Mouse (Mus musculus): Measurements from ENCODE around the gene Cldn14.
A peak's percentile ranks its signal among the peaks of the same experiment; 100 is the strongest.
"Not testable (repeated sequence)": the region's sequence is repeated elsewhere in the genome, so short reads cannot be mapped to it uniquely, and the experiment has no call there.

Cldn14 gene

DNA sequence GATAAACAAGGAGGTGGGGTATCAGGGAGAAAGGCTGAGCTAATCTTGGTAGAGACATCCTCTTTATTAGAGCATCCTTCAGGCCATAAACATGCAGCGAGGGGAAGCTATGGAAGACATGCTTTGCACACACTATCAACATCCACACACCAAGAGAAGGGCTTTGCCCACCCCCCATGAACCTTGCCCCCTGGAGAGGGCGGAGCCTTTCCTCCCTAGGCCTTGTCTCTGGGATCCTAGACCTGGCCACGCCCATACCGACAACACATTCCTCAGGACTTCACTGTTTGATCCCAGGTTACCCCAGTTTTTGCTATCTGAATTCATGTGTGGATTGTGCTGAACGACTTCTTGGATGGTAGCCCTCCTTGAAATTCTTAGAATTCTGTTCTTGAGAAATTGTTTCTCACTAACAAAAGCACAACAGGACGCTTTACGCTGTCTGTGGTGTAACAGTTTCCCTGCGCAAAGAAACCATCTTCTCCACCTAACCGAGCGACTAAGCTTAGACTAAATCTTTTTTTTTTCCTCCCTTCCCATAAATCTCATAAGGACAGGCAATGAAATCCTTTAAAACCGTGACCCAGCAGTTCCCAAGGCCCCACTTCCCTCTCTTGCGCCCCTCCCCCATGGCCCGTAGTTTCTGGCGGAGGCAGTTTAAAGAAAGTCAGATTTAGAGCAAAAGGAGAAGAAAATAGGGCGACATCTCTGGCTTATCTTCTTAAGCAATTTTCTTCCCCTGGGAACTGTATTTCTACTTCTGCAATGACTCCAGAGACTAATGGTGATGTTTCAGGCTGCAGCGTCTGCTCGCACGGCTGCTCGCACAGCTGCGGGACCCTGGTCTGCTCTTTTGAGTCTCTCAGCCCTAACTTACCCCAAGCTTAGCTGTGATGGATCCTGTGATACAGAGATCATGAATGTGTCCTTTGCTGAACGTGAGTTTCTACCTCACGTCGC is 1.7 kb downstream of the Cldn14 start:
- no peak for DNase-seq (ENCODE audit: low spot score in 2 of 2)

DNA sequence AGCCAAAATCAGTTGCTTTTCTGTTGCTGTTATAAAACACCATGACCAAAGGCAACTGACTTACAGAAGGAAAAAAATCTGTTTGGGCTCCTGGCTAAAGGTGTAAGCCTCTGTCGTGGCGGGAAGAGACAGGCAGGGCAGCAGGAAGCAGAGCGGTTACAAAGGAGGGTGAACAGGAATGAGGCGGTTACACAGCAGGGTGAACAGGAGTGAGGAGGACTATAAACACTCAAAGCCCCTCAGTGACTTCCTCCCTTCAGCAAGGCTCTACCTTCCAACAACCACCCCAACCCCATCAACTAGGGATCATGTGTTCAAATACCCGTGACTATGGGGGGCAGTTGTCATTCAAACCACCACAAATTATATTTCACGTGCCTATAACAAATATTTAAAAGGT is 5.2 kb downstream of the Cldn14 start:
- DNase-seq (ENCODE audit: low spot score in 2 of 2) = no peak

DNA sequence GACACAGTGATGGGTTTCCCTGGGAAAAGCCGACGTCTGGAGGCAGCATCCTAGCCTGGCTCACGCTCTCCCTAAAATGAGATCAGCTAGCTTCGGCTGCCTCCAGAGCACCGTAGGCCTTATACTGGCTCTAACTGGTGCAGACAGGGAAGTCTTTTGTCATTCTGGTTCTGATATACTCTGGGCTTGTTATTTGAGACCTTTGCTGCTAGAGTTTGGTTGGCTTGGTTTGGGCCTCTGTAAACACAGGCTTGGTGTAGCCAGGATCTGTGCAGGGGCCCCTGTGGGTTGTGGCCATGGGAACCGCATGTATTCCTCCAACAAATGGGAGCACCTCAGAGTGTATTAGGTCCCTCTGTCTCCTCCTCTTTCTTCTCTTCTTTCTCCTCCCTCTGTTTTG is 7.3 kb downstream of the Cldn14 start:
- no peak for DNase-seq (ENCODE audit: low spot score in 2 of 2)

DNA sequence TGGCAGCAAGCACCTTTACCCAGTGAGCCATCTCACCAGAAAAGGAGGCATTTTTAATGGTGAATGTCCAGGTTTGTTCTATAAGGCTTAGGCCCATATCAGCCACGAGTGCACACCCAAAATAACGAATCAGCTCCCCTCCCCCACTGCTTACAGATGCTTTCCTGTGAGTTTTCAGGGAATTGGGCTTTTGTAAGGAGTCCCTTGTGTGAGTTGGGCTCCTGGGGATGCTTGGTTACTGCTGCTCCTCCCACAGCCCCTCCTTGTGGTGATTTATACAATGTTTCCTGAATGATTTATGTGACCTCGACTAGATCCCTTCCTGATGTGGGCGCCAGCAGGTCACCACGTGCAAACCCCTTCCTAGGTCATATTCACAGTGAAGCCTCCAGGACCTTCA is 9.7 kb downstream of the Cldn14 start:
- DNase-seq (ENCODE audit: low spot score in 2 of 2) = no peak

DNA sequence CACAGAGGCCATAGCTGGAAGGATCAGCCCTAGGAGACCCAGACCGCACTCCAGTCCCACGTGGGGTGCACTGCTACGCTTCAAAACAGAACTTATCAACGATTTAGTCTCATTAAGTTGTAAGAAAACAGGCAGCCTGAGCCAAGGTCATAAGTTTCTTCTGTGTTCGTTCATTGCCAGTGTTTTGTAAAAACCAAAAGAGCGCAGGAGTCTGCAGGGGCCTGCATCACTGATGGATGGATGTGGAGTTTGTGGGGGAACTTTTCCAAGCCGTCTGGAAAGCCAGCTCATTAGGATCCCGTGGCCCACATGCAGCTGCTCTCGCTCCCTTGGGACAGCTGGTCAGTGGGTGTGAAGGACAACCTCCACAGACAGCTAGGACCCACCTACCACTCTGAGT is 25.1 kb downstream of the Cldn14 start:
- no peak for DNase-seq (ENCODE audit: low spot score in 2 of 2)

DNA sequence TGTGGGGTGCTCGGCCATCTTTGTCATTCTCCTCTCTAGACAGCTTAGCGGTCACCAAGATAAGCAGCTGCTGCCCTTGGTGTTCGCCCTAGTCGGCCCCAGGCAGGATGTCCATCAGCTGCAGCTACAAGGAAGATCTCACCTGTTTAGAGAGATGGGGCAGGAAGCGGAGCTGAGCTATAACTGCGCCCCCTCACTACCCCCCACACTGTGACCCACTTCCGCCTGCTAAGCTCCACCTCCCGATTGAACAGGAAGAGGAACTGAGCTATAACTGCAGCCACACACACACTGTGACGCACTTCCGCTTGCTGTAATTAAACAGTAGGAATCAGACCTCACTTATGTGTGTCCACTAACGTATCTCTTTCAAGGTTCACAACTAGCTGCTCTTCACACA is 26.3 kb downstream of the Cldn14 start:
- peak; percentile 36 to 48 for DNase-seq (ENCODE audit: low spot score in 2 of 2)

DNA sequence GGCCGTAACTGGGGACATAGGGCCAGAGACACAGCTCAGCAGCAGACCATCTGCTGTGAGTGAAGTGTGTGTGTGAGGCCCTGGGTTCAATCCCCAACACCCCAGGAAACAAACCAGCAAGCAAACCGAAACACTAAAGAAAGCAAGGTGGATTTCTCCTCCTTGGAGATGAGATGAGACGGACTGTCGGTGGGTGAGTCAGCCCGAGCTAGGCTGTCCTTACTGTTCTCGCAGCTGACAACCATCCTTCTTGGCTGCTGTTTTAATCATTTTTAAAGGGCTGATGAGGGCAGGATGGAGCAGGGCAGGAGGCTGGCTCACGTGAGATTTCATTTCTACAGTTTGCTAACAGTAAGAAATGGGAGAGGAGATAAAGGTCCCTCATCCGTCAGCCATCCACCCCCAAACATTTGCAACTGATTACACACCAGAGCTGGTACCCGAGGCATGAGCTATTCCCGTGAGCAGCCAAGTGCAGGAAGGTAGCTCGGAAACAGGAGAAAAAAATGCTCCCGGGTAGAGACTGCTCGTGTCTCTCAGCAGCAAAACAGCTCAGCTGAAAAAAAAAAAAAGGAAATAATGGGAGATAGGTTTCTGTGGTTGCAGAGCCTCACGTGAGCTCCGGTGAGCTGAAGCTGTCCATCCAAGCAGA is 27.3 kb downstream of the Cldn14 start:
- no peak for DNase-seq (ENCODE audit: low spot score in 2 of 2)

DNA sequence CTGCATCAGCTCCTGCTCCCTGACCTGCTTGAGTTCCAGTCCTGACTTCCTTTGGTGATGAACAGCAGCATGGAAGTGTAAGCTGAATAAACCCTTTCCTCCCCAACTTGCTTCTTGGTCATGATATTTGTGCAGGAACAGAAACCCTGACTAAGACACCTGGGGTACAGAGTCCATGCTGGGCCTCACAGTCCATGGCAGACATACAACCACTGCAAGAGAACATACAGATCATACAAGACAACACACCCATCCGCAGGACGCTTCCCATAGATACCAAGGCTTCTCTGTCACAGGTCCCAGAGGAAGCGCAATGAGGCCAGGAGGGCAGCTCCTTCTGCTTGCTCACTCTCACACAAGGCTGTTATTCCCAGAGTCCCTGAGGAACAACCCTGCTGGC is 28.3 kb downstream of the Cldn14 start:
- not testable (repeated sequence) for DNase-seq (ENCODE audit: low spot score in 2 of 2)

DNA sequence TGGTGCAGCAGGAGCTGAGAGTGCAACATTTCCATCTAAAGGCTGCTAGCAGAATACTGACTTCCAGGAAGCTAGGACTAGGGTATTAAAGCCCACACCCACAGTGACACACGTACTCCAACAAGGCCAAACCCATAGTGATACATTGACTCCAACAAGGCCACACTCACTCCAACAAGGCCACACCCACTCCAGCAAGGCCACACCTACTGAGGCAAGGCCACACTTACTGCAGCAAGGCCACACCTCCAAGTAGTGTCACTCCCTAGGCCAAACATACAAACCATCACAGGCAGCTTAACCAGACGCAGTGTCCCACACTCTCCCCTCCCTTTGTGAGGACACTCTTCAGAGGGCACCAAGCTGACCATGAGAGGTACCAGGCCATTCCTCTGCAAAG is 29.3 kb downstream of the Cldn14 start:
- DNase-seq (ENCODE audit: low spot score in 2 of 2) = no peak

DNA sequence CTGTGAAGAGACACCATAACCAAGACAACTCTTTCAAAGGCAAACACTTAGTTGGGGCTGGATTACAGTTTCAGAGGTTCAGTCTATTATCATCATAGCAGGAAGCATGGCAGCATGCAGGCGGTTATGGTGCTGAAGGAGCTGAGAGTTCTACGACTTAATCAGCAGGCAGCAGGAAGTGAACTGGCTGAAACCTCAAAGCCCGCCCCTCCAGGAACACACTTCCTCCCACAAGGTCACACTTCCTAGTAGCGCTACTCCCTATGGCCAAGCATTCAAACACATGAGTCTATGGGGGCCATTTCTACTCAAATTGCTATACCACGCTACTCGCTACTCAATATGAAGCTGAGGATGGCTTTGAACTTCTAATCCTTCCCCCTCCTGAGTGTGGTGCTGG is 31.1 kb downstream of the Cldn14 start:
- no peak for DNase-seq (ENCODE audit: low spot score in 2 of 2)

DNA sequence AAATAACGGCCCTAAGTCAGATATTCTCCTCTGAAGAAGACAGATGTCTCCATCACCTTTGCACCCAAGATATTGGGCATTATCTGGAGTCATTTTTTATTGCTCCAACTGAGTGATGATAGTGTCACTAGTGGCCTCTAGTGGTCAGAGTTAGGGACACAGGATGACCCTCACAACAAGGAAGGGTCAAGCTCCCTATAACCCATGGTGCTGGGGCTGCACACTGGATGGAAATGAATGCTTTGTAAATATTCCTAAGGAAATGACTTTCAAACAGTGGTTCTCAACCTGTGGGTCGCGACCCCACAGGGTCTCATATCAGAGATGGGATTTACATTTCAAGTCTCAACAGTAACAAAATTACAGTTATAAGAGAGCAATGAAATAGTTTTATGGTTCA is 31.7 kb downstream of the Cldn14 start:
- no peak for DNase-seq (ENCODE audit: low spot score in 2 of 2)

DNA sequence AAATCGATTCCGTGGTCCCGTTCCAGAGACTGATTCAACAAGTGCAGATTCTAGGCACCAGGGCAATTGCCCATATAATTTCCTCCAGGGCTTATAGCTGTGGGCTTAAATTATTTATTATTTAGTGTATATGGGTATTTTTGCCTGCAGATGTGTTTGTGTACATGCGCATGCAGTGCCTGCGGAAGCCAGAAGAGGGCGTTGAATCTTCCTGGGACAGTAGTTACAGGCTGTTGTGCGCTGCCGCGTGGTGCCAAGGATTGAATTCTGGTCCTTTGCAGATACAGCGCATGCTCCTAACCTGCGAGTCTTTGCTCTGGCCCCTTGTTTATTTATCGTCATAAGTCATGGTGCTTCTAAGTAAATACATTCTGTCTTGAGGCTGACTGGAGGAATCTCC is 33.2 kb downstream of the Cldn14 start:
- no peak for DNase-seq (ENCODE audit: low spot score in 2 of 2)

DNA sequence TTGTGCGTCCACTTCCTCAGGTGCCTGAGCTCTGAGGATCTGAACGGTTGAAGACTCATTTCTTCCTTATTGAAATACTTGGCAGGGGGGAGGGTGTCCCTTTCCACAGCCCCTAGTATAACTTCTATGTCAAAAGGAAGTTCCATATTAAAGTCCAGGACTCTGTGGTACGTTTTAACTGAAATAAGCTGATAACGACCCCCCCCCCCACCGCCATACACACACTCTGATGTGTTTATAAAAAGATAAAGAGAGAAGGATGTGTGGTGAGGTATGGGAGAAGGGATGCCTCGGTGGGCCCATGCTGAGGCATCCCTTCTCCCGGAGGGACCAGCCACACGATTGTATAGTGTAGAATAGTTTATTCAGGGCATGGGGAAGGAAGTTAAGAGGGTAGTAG is 34.4 kb downstream of the Cldn14 start:
- DNase-seq (ENCODE audit: low spot score in 2 of 2) = no peak

DNA sequence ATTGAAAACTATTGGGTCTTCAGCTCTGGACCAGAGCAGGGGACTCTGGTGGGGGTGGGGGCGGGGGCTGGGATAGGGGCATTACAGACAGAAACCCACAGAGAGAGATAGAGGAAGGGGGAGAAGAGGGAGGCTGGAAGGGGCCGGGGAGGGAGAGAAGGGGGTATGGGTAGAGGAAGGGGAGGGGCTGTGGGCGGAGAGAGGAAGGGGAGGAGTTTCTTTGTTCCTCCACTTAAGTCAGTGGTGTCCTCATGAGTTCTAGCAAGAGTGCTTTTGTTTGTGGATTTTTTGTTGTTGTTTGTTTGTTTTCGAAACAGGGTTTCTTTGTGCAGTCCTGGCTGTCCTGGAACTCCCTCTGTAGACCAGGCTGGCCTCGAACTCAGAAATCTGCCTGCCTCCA is 35.1 kb downstream of the Cldn14 start:
- peak; percentile 27 to 54 for DNase-seq (ENCODE audit: low spot score in 2 of 2)

DNA sequence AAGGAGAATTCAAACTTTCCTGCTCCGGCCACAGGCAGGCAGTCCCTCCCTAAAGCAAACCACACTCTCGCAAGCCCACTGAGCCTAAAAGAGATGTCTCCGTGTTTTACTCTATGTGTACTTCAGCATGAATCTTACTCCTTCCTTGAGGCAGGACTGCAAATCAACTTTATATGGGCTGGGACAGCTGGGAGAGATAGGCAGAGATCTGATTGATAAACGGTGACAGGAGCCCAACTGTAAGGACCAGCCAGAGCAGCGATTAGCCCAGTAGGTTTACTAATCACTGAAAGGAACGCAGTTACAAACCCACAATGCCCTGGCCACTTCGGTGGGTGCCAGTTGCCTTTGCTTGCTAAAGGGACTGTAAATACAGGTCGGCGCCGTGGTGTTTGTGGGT is 35.5 kb downstream of the Cldn14 start:
- DNase-seq (ENCODE audit: low spot score in 2 of 2) = no peak

DNA sequence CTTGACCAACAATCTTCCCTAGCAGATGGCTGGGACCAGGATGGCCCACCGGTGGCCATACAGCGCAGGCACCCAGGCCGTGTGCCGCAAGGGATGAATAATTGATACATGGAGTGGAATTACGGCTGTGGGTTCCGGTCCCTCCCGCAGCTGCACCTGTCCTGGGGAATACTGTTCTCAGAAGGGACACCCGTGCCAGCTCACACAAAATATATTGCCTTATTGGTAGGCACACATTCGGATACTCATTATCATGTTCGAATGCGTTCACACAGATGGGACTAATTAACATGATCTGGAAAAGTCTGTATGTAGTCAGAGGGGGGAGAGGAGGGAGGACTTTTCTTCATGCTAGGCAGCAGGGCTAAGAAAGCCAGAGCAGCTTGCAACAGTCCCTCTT is 37.6 kb downstream of the Cldn14 start:
- DNase-seq (ENCODE audit: low spot score in 2 of 2) = no peak

DNA sequence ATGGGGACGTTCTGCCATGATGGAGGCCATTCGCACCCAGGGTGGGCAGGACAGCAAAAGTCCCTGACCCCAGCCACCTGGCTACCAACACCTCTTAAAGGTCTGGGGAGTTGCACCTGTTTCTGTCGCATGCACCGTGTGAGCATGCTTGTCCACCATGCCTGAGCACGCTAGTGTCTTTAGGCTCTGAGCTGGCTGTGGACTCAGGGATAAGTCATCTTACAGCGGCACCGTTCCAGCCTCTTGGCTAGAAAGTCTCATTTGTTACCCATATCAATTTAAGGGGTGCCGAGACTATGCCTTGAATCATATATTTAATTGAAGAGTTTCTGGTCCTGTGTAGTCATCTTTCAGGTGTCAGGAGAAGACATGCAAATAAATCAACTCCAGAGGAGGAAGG is 40.7 kb downstream of the Cldn14 start:
- DNase-seq (ENCODE audit: low spot score in 2 of 2) = no peak

DNA sequence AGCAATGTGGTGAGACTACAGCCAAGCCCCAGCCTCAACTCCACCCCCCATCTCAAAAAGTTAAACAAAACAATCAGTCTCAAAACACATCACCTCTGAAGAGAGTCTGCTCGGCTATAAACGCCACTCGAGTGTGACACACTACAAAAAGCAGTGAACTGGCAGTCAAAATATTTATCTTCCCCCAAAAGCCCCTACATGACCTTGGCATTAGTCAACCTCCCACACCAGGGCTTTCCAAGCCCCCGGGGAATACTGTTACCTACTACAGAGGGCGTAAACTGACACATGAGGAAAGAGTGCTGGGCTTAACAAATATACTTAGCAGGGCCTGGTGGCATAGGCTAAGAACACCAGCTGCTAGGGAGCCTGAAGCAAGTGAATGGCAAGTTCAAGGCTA is 46.4 kb downstream of the Cldn14 start:
- no peak for DNase-seq (ENCODE audit: low spot score in 2 of 2)

DNA sequence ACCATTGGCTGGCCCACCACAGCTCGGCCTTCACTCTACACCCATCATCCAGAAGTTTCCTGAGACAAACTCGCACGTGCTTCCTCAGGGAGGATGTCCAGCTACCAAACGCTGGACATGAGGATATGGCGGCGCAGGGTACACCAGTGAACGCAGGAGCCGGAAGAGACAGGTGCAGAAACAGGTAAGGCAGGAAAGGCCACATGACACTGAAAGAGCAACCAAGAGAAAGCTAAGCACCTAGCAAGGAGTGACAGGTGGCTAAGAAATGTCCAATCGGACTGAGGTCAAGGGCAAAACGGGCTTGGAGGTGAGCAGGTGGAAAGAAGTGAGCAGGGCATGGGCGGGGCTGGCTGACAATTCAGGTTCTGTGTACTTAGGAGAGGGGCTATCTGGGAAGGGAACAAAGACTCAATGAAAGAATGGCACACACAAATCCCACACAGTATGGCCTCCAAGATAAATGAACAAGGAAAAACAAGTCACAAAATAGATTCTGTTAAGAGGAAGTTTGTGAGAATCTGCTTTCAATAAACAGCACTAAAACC is 47.5 kb downstream of the Cldn14 start:
- DNase-seq (ENCODE audit: low spot score in 2 of 2) = no peak

DNA sequence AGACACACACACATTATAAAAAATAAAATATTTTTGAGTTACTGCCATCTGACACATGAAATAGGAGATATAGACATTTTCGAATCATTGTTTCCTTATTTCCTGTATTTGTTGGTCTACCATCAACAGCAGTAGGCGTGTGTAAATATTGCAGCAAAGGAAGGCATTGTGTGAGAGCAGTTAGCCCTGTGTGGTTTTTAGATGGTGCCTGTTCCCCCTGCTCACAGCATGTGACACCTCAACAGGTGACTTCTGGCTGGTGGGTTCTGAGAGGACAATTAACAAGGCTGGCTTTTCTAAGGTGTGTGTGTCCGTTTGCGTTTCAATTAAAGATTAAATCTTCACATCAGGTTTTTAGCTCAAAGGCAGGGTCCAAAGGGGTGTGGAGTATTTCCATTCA is 48.1 kb downstream of the Cldn14 start:
- no peak for DNase-seq (ENCODE audit: low spot score in 2 of 2)

DNA sequence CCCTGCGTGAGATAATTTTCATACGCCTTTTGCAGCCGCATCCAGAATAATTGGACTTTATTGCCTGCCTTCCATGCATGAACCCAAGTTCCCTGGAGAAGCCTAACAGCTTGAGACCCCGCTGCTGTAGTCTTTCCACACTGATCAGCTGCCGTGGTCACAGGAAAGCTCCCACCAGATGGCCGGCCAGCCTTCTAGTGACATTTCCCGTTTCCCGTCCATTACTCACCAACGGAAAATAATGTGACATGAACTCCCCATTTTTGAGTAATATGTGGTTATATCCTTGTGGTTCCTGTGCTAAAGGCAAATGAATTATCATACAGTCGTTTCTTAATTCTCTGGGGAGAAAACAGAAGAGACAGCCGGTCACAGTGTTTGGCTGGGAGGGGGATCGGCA is 51.2 kb downstream of the Cldn14 start:
- DNase-seq (ENCODE audit: low spot score in 2 of 2) = no peak

DNA sequence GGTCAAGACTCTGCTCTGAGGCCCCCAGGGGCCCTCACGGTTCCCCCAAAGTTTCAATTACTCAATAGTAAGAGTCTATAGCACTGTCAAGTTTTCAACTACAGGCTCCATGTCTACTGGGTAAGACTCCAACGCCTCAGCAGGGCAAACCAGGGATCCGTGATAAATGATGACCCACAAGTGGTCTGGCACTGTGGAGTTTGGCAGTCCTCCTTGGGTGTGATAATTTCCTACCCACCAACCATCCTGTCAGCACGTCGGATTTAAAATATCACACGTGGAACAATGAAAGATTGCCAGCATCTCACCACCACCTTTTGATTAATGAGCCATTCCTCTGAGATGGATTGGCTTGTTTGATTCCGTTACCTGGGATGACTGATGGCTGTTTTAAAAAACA is 51.7 kb downstream of the Cldn14 start:
- no peak for DNase-seq (ENCODE audit: low spot score in 2 of 2)

DNA sequence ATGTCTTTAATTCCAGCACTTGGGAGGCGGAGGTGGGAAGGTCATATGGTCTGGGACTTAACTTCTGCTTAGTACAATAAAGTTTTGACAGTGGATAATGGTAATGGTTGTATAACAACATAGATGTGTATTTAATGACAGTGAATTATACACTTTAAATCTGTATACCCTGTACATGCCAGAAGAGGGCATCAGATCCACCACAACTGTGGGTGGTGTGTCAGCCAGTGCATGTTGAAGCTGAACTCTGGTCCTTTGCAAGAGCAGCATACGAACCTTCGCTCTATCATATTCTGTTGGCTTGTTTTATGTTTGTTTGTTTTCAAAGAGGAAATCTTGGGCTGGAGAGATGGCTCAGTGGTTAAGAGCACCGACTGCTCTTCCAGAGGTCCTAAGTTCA is 61.2 kb downstream of the Cldn14 start:
- DNase-seq (ENCODE audit: low spot score in 2 of 2) = no peak

Data from thymus, postnatal 10 days (tissue).